Mouse (Mus musculus) embryonic facial prominence, embryonic 13.5 days (tissue): ENCODE results near the gene Tdrd6. TPM values are rescaled to one million over a fixed set of nuclear protein-coding genes. Genes with fewer than 3 reads are reported as not detected.
A peak's percentile ranks its signal among the peaks of the same experiment; 100 is the strongest.

Experiments used
- ATAC-seq: fragments of 200-750 bp; cut with Nextera tagmentation; 2 replicates; pipeline ENCODE4 v1.8.0; 2017; ENCODE audit warnings: low read depth; ENCODE audit not compliant: insufficient number of reproducible peaks, insufficient read depth, low FRiP score, low TSS enrichment
- H3K27ac ChIP-seq: fragments of 300-500 bp; sonication (generic); 2 replicates; pipeline ENCODE4 v1.5.1; 2015; ENCODE audit warnings: moderate library complexity, mild to moderate bottlenecking, inconsistent platforms
- H3K27me3 ChIP-seq: fragments of 300-500 bp; sonication (generic); 2 replicates; pipeline ENCODE4 v1.6.1; 2015; ENCODE audit warnings: mild to moderate bottlenecking, inconsistent platforms
- H3K36me3 ChIP-seq: fragments of 300-500 bp; sonication (generic); 2 replicates; pipeline ENCODE4 v1.6.1; 2015; ENCODE audit warnings: mild to moderate bottlenecking, inconsistent platforms
- H3K4me1 ChIP-seq: fragments of 300-500 bp; sonication (generic); 2 replicates; pipeline ENCODE4 v1.6.1; 2015; ENCODE audit warnings: inconsistent platforms
- H3K4me2 ChIP-seq: fragments of 300-500 bp; sonication (generic); 2 replicates; pipeline ENCODE4 v1.6.1; 2015; ENCODE audit warnings: moderate library complexity, mild to moderate bottlenecking, inconsistent platforms
- H3K4me3 ChIP-seq: fragments of 300-500 bp; sonication (generic); 2 replicates; pipeline ENCODE4 v1.5.1; 2015; ENCODE audit warnings: mild to moderate bottlenecking, inconsistent platforms
- H3K9ac ChIP-seq: fragments of 300-500 bp; sonication (generic); 2 replicates; pipeline ENCODE4 v1.6.1; 2015; ENCODE audit warnings: mild to moderate bottlenecking, inconsistent platforms
- H3K9me3 ChIP-seq: fragments of 300-500 bp; sonication (generic); 2 replicates; pipeline ENCODE4 v1.6.1; 2016; ENCODE audit warnings: inconsistent platforms
- WGBS: fragments of 180-500 bp; shearing (Covaris S2); methylation state at CpG from one replicate; pipeline ENCODE4 v1.1.7; 2015; ENCODE audit warnings: mixed read lengths; 5-methylcytosine and 5-hydroxymethylcytosine counted together
- polyA plus RNA-seq: library from polyadenylated mRNA; unstranded; fragments of >200 nt; fragmentation: Nextera tagmentation; extraction: Ambion mirVana; gene quantifications from 2 replicates; pipeline ENCODE4 v1.2.1, GENCODE M21; 2015

Tdrd6 gene
- polyA plus RNA-seq, 1 experiment from 2014 or later, result 0.42 TPM

GRCm38 (mm10) chr17:43606704-43607103 is 23.4 kb downstream of the Tdrd6 start:
- Histone ChIP-seq H3K4me1 (no peaks in the 10 kb centered on the region), H3K27ac (no peak overlapping the region), H3K9ac (no peak overlapping the region), H3K9me3 (no peaks in the 10 kb centered on the region), H3K27me3 (no peaks in the 10 kb centered on the region), H3K4me2 (no peak overlapping the region), H3K36me3 (no peaks in the 10 kb centered on the region), H3K4me3 (no peak overlapping the region)
- WGBS, result 12% methylated on average over 3 of the region's 3 CpGs
- no peak for ATAC-seq

GRCm38 (mm10) chr17:43598706-43599105 is 31.4 kb downstream of the Tdrd6 start:
- WGBS, result 65% methylated on average over 4 of the region's 4 CpGs

GRCm38 (mm10) chr17:43597742-43598141 is 32.4 kb downstream of the Tdrd6 start:
- H3K4me2 ChIP-seq, result no peak overlapping the region
- ATAC-seq, result no peak
- no peaks in the 10 kb centered on the region for H3K27me3 ChIP-seq
- 91% methylated on average over 2 of the region's 2 CpGs for WGBS
- H3K4me3 ChIP-seq, result no peak overlapping the region
- no peaks in the 10 kb centered on the region for H3K36me3 ChIP-seq
- H3K9me3 ChIP-seq, result peaks cover 6% of the 10 kb centered on the region; the same call in 1 of the 2 replicates
- H3K4me1 ChIP-seq, result no peaks in the 10 kb centered on the region
- H3K27ac ChIP-seq, result no peak overlapping the region
- H3K9ac ChIP-seq, result no peak overlapping the region

More at GRCm38 (mm10) chr17:43598706-43599105, 31.4 kb downstream of the Tdrd6 start:
- Histone ChIP-seq H3K4me1 (no peaks in the 10 kb centered on the region), H3K9ac (no peak overlapping the region), H3K4me2 (no peak overlapping the region), H3K36me3 (no peaks in the 10 kb centered on the region), H3K9me3 (peaks cover 6% of the 10 kb centered on the region; the same call in 1 of the 2 replicates), H3K4me3 (no peak overlapping the region), H3K27ac (no peak overlapping the region), H3K27me3 (no peaks in the 10 kb centered on the region)
- ATAC-seq, result no peak

GRCm38 (mm10) chr17:43592296-43593291 is 37.5 kb downstream of the Tdrd6 start:
- Histone ChIP-seq H3K36me3 (no peaks in the 10 kb centered on the region), H3K4me3 (no peak overlapping the region), H3K27ac (no peak overlapping the region), H3K4me1 (no peaks in the 10 kb centered on the region), H3K4me2 (no peak overlapping the region), H3K27me3 (no peaks in the 10 kb centered on the region), H3K9ac (no peak overlapping the region), H3K9me3 (peaks cover 4% of the 10 kb centered on the region; the same call in 1 of the 2 replicates)
- WGBS, result 88% methylated on average over 21 of the region's 21 CpGs
- no peak for ATAC-seq

- H3K9me3 ChIP-seq, result no peaks in the 10 kb centered on the region
- H3K9ac ChIP-seq, result no peak overlapping the region
- H3K4me1 ChIP-seq, result no peaks in the 10 kb centered on the region
- no peak overlapping the region for H3K4me2 ChIP-seq
- no peak for ATAC-seq
- H3K27me3 ChIP-seq, result no peaks in the 10 kb centered on the region
- 89% methylated on average over 5 of the region's 5 CpGs for WGBS
- H3K27ac ChIP-seq, result no peak overlapping the region
- no peaks in the 10 kb centered on the region for H3K36me3 ChIP-seq
- H3K4me3 ChIP-seq, result no peak overlapping the region
These were observed 39.6 kb downstream of the Tdrd6 start for GRCm38 (mm10) chr17:43590531-43590930.

GRCm38 (mm10) chr17:43589750-43590149 is 40.3 kb downstream of the Tdrd6 start:
- Histone ChIP-seq H3K36me3 (no peaks in the 10 kb centered on the region), H3K9me3 (no peaks in the 10 kb centered on the region), H3K4me2 (no peak overlapping the region), H3K4me1 (no peaks in the 10 kb centered on the region), H3K27ac (no peak overlapping the region), H3K4me3 (no peak overlapping the region), H3K9ac (no peak overlapping the region), H3K27me3 (no peaks in the 10 kb centered on the region)
- WGBS, result 93% methylated on average over 6 of the region's 6 CpGs
- no peak for ATAC-seq

- H3K9ac ChIP-seq, result no peak overlapping the region
- ATAC-seq, result no peak
- 88% methylated on average over 2 of the region's 2 CpGs for WGBS
These were observed 42.8 kb downstream of the Tdrd6 start for GRCm38 (mm10) chr17:43587278-43587677.

GRCm38 (mm10) chr17:43584771-43585170 is 45.3 kb downstream of the Tdrd6 start:
- Histone ChIP-seq H3K9me3 (no peaks in the 10 kb centered on the region), H3K4me1 (peaks cover 14% of the 10 kb centered on the region), H3K4me2 (no peak overlapping the region), H3K36me3 (no peaks in the 10 kb centered on the region), H3K27me3 (no peaks in the 10 kb centered on the region), H3K9ac (no peak overlapping the region), H3K27ac (no peak overlapping the region), H3K4me3 (no peak overlapping the region)
- 66% methylated on average over 7 of the region's 7 CpGs for WGBS
- no peak for ATAC-seq

More at GRCm38 (mm10) chr17:43587278-43587677, 42.8 kb downstream of the Tdrd6 start:
- no peak overlapping the region for H3K4me3 ChIP-seq
- H3K4me2 ChIP-seq, result no peak overlapping the region
- H3K9me3 ChIP-seq, result no peaks in the 10 kb centered on the region
- no peaks in the 10 kb centered on the region for H3K36me3 ChIP-seq
- no peak overlapping the region for H3K27ac ChIP-seq
- H3K27me3 ChIP-seq, result no peaks in the 10 kb centered on the region
- no peaks in the 10 kb centered on the region for H3K4me1 ChIP-seq

GRCm38 (mm10) chr17:43581012-43581467 is 49.1 kb downstream of the Tdrd6 start:
- ATAC-seq, result 0 out of 2 replicates have a peak, but pooled peaks have one; percentile 43
- H3K4me3 ChIP-seq, result peak overlapping the region; percentile 16
- H3K9ac ChIP-seq, result 0 out of 2 replicates have a peak overlapping the region, but pooled peaks have one; percentile 11

GRCm38 (mm10) chr17:43580456-43580855 is 49.6 kb downstream of the Tdrd6 start:
- Histone ChIP-seq H3K4me1 (peaks cover 14% of the 10 kb centered on the region), H3K9me3 (no peaks in the 10 kb centered on the region), H3K4me3 (peak overlapping the region; percentile 16), H3K36me3 (no peaks in the 10 kb centered on the region), H3K27me3 (no peaks in the 10 kb centered on the region), H3K9ac (0 out of 2 replicates have a peak overlapping the region, but pooled peaks have one; percentile 11), H3K4me2 (peak overlapping the region; percentile 46), H3K27ac (0 out of 2 replicates have a peak overlapping the region, but pooled peaks have one; percentile 4)
- ATAC-seq, result no peak
- WGBS, result 12% methylated on average over 3 of the region's 3 CpGs

More at GRCm38 (mm10) chr17:43581012-43581467, 49.1 kb downstream of the Tdrd6 start:
- WGBS, result 8% methylated on average over 8 of the region's 8 CpGs
- H3K4me2 ChIP-seq, result peak overlapping the region; percentile 46
- no peaks in the 10 kb centered on the region for H3K9me3 ChIP-seq
- H3K27me3 ChIP-seq, result no peaks in the 10 kb centered on the region
- peaks cover 14% of the 10 kb centered on the region for H3K4me1 ChIP-seq
- peak overlapping the region; percentile 4; the same call in 1 of the 2 replicates for H3K27ac ChIP-seq
- no peaks in the 10 kb centered on the region for H3K36me3 ChIP-seq

GRCm38 (mm10) chr17:43573624-43574073 is 56.5 kb downstream of the Tdrd6 start:
- ATAC-seq, result no peak
- Histone ChIP-seq H3K36me3 (no peaks in the 10 kb centered on the region), H3K4me1 (peaks cover 3% of the 10 kb centered on the region; the same call in 1 of the 2 replicates), H3K27ac (no peak overlapping the region), H3K27me3 (no peaks in the 10 kb centered on the region), H3K4me3 (no peak overlapping the region), H3K9ac (no peak overlapping the region), H3K9me3 (no peaks in the 10 kb centered on the region), H3K4me2 (no peak overlapping the region)
- WGBS, result 30% methylated on average over 3 of the region's 3 CpGs
